Mouse (Mus musculus): ENCODE measurements around the gene Pdxdc1.

The Pdxdc1 gene

DNA sequence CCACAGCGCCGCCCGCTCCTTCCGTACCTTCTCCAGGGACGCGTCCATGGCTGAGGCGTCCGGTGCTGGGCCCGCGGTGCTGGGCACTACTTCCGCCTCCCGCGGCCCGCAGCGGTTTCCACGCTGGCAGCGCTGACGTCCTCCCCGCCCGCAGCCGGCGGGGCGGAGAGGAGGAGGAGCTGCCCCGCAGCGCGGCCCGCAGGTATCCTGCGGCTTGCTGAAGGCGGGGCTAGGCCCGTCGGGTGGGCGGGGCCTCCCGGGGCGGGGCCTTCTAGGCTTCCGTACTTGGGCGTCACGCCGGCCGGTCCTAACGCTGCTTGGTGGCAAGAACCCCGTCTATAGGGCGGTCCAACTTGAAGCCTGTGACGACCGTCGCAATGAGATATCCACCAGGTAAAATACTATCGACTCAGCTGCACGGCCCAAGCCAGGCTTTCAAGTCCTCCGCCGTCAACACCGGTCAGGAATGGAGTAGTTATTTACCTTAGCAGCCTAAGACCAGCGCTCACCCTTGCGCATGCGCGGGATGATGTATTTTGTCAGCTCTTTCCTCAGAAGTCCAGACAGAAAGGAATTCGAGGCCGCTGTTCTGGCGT lies at the start of gene Pdxdc1, which contains the start of gene Mpv17l:
Pdxdc1 (minus strand) TSS at position 244 of the 596 bp plus-strand sequence.
Mpv17l (plus strand) TSS at position 274 of the 596 bp plus-strand sequence.
- TF ChIP-seq NANOG (IDR thresholded peaks at IDR 0.05; ENCODE audit: borderline replicate concordance, low read length) (no peak), CTCF (conservative IDR thresholded peaks at IDR 0.05; ENCODE audit: low read length) (no peak), POU5F1 (IDR thresholded peaks at IDR 0.05; ENCODE audit: borderline replicate concordance, low read length) (no peak)
- peak within 1 kb of the TSS; percentile 99 for H3K4me3 ChIP-seq (replicated peaks; ENCODE audit: low read length)
- no peaks in the 10 kb centered on the region for H3K9me3 ChIP-seq (ENCODE audit: low read length)
- H3K36me3 ChIP-seq (ENCODE audit: insufficient read depth, low read length) = peaks cover 8% of the 10 kb centered on the region
- peaks cover 27% of the 10 kb centered on the region for H3K4me1 ChIP-seq (replicated peaks; ENCODE audit: low read depth, low read length)
- no peaks in the 10 kb centered on the region for H3K27me3 ChIP-seq (ENCODE audit: insufficient read depth, low read length)

DNA sequence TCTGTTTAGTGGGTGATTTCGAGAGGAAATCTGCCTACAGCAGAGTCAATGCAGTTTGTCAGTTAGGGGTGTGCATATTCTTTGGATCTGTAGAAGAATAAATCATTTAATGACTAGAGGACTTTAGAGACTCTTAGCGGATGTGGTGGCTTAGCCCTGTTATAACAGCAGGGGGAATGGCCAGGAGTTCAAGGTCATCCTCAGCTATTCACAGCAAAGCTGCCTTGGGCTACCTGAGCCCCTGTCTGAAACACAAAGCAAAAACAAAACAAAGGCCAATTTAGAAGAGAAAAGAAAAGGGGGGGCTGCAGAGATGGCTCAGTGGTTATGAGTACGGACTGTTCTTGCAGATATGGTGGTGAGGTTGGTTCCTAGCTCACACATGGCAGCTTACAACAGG lies 48.3 kb upstream of the Pdxdc1 start:
- H3K36me3 ChIP-seq (ENCODE audit: insufficient read depth, low read length) = peaks cover 18% of the 10 kb centered on the region
- peaks cover 33% of the 10 kb centered on the region for H3K9me3 ChIP-seq (ENCODE audit: low read length)
- no peaks in the 10 kb centered on the region for H3K27me3 ChIP-seq (ENCODE audit: insufficient read depth, low read length)
- no peak overlapping the region for H3K4me3 ChIP-seq (replicated peaks; ENCODE audit: low read length)
- peaks cover 9% of the 10 kb centered on the region; the same call in 1 of the 2 replicates for H3K4me1 ChIP-seq (replicated peaks; ENCODE audit: low read depth, low read length)
- no peak for TF ChIP-seq CTCF (conservative IDR thresholded peaks at IDR 0.05; ENCODE audit: low read length)
- TF ChIP-seq NANOG (IDR thresholded peaks at IDR 0.05; ENCODE audit: borderline replicate concordance, low read length) = peak; percentile 48; the same call in 1 of the 2 replicates

DNA sequence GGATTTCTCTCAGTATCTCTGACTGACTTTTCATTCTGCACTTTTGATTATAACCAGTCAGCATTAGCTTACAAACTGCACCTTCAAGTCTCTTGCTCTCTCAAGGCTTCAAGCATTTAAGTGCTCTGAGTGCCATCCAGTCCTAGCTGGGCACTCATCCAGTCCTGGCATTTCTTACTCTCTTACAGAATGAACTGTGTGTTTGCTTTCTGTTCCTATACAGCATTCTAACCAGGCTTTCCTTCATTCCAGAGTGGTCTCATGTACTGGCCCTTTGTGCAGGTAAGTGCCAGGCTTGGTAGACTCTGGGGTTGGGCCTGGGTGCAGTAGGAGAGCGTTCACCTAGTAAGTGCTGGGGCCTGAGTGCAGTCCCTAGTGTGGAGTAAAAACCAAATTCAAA lies 43.4 kb upstream of the Pdxdc1 start:
- peaks cover 28% of the 10 kb centered on the region for H3K9me3 ChIP-seq (ENCODE audit: low read length)
- H3K4me1 ChIP-seq (replicated peaks; ENCODE audit: low read depth, low read length) = peaks cover 26% of the 10 kb centered on the region
- H3K36me3 ChIP-seq (ENCODE audit: insufficient read depth, low read length) = peaks cover 23% of the 10 kb centered on the region
- H3K27me3 ChIP-seq (ENCODE audit: insufficient read depth, low read length) = peaks cover 8% of the 10 kb centered on the region
- H3K4me3 ChIP-seq (replicated peaks; ENCODE audit: low read length) = no peak overlapping the region
- no peak for TF ChIP-seq CTCF (conservative IDR thresholded peaks at IDR 0.05; ENCODE audit: low read length)
- no peak for TF ChIP-seq NANOG (IDR thresholded peaks at IDR 0.05; ENCODE audit: borderline replicate concordance, low read length)
- no peak for TF ChIP-seq POU5F1 (IDR thresholded peaks at IDR 0.05; ENCODE audit: borderline replicate concordance, low read length)

DNA sequence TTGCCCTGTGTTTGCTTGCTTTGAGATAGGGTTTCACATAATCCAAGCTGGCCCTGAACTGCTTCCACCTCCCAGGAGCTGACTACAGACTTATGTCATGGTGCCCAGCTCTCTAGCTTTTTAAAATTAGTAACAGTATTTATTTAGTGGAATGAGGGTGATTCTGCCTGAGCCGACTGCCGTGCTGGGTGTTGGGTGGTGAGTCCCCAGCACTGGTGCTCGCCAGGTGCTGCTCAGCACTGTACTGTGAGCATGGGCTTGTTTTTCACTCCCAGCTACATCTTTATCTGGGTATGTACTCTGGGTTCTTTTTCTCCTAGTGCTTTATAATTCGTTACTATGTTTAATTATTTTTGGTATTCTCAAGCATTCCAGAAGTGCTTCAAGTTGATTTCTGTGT lies 42.2 kb upstream of the Pdxdc1 start:
- Histone ChIP-seq H3K36me3 (ENCODE audit: insufficient read depth, low read length) (peaks cover 23% of the 10 kb centered on the region), H3K9me3 (ENCODE audit: low read length) (peaks cover 17% of the 10 kb centered on the region), H3K4me3 (replicated peaks; ENCODE audit: low read length) (no peak overlapping the region), H3K4me1 (replicated peaks; ENCODE audit: low read depth, low read length) (peaks cover 30% of the 10 kb centered on the region), H3K27me3 (ENCODE audit: insufficient read depth, low read length) (peaks cover 13% of the 10 kb centered on the region)
- TF ChIP-seq CTCF (conservative IDR thresholded peaks at IDR 0.05; ENCODE audit: low read length) (no peak), NANOG (IDR thresholded peaks at IDR 0.05; ENCODE audit: borderline replicate concordance, low read length) (no peak), POU5F1 (IDR thresholded peaks at IDR 0.05; ENCODE audit: borderline replicate concordance, low read length) (no peak)

DNA sequence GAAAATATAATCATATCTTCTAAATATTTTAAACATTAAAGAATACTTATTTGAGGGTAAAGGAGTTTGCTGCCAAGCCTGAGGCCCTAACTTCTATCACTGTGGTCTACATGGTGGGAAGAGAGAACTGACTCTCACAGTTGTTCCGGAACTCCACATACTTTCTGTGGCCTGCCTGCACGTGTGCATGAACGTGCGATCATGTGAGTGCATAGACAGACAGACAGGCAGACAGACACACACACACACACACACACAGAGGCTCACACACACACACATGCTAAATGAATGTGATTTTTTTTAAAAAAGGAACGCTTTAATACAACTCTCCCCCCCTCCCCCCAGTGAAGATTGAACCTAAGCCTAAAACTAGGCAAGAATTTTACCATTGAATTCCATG lies 41.8 kb upstream of the Pdxdc1 start:
- Histone ChIP-seq H3K4me1 (replicated peaks; ENCODE audit: low read depth, low read length) (peaks cover 33% of the 10 kb centered on the region), H3K27me3 (ENCODE audit: insufficient read depth, low read length) (peaks cover 13% of the 10 kb centered on the region), H3K4me3 (replicated peaks; ENCODE audit: low read length) (no peak overlapping the region), H3K9me3 (ENCODE audit: low read length) (peaks cover 13% of the 10 kb centered on the region), H3K36me3 (ENCODE audit: insufficient read depth, low read length) (peaks cover 23% of the 10 kb centered on the region)
- TF ChIP-seq NANOG (IDR thresholded peaks at IDR 0.05; ENCODE audit: borderline replicate concordance, low read length) (no peak), CTCF (conservative IDR thresholded peaks at IDR 0.05; ENCODE audit: low read length) (no peak)

DNA sequence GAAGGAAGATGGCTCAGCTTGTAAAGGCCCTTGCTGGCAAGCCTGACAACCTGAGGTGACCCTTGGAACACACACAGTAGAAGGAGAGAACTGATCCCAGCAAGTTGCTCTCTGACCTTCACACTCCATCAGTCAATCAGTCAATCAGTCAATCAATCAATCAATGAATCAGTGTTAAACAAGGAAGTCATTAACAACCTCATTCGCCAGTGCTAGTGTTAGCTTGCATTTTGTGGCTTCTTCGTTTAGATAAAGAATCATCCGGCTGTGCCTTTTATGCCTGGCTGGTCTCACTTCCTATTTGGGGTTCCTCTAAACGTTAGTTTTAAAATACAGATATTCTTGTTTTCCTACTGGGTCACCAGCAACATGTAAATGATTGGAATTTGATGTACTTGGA lies 41.2 kb upstream of the Pdxdc1 start:
- TF ChIP-seq CTCF (conservative IDR thresholded peaks at IDR 0.05; ENCODE audit: low read length) = no peak
- TF ChIP-seq NANOG (IDR thresholded peaks at IDR 0.05; ENCODE audit: borderline replicate concordance, low read length) = peak; percentile 79; the same call in 1 of the 2 replicates
- peaks cover 7% of the 10 kb centered on the region for H3K9me3 ChIP-seq (ENCODE audit: low read length)
- H3K27me3 ChIP-seq (ENCODE audit: insufficient read depth, low read length) = peaks cover 13% of the 10 kb centered on the region
- no peak overlapping the region for H3K4me3 ChIP-seq (replicated peaks; ENCODE audit: low read length)
- H3K4me1 ChIP-seq (replicated peaks; ENCODE audit: low read depth, low read length) = peaks cover 33% of the 10 kb centered on the region
- H3K36me3 ChIP-seq (ENCODE audit: insufficient read depth, low read length) = peaks cover 23% of the 10 kb centered on the region

DNA sequence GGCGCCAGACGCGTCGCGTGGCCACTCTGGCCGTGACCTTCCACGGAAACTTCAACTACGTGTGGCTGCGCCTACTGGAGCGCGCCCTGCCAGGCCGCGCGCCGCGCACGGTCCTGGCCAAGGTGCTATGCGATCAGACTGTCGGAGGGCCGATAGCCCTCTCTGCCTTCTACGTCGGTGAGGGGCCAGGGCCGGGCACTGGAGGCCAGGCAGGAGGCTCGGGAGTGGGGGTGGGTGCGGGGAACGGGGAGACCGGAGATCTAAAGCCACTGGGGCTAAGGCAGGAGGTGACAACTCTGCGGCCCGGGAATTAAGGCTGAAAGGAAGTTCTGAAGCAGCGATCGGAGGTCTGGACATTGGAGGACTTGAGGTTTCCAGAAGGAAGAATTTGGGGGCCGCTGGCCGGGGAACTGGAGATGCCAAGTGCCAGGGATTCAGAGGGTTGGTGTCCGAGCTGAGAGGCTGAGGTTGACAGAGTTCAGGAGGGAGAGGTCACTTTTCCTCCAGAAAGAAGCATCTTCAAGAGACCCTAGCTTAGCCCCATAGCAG lies 38.0 kb upstream of the Pdxdc1 start:
- Histone ChIP-seq H3K36me3 (ENCODE audit: insufficient read depth, low read length) (peaks cover 4% of the 10 kb centered on the region; the same call in 1 of the 2 replicates), H3K4me1 (replicated peaks; ENCODE audit: low read depth, low read length) (peaks cover 30% of the 10 kb centered on the region), H3K27me3 (ENCODE audit: insufficient read depth, low read length) (peaks cover 13% of the 10 kb centered on the region), H3K9me3 (ENCODE audit: low read length) (0 out of 2 replicates have a peak, but pooled peaks cover 4% of the 10 kb centered on the region), H3K4me3 (replicated peaks; ENCODE audit: low read length) (peak overlapping the region; percentile 90)
- TF ChIP-seq NANOG (IDR thresholded peaks at IDR 0.05; ENCODE audit: borderline replicate concordance, low read length) = no peak
- TF ChIP-seq POU5F1 (IDR thresholded peaks at IDR 0.05; ENCODE audit: borderline replicate concordance, low read length) = no peak
- TF ChIP-seq CTCF (conservative IDR thresholded peaks at IDR 0.05; ENCODE audit: low read length) = no peak

DNA sequence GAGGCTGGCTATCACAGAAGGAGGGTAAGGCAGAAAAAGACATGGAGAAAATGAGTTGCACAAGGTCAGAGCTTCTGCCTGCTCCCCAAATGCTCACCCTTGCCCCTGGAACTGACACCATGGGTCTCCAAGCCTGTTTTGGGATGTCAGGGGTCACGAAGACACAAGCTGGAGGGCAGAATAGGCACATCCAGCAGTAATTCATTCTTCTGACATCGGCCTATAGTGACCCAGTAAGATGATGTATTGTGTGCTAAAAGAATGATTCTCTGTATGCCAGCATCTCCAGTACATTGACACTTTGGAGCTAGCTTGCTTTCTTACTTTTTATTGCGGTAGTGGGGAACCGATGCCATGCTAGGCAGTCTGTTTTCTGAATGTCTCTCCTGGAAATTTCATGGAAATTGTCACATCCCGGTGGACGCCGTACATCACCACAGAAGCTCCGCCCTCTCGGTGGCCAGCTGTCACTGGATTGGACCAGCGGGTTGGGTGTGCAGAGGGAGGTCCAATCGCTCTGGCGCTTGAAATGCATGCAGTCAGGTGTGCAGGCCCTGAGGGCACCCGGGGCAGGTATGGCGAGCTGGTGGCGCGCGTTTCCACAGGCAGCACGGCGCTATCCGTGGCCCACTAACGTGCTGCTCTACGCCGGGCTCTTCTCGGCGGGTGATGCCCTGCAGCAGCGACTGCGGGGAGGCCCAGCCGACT lies 37.4 kb upstream of the Pdxdc1 start:
- TF ChIP-seq CTCF (conservative IDR thresholded peaks at IDR 0.05; ENCODE audit: low read length) (no peak), POU5F1 (IDR thresholded peaks at IDR 0.05; ENCODE audit: borderline replicate concordance, low read length) (no peak), NANOG (IDR thresholded peaks at IDR 0.05; ENCODE audit: borderline replicate concordance, low read length) (no peak)

More for the DNA sequence above, 37.4 kb upstream of the Pdxdc1 start:
- Histone ChIP-seq H3K36me3 (ENCODE audit: insufficient read depth, low read length) (peaks cover 4% of the 10 kb centered on the region; the same call in 1 of the 2 replicates), H3K4me3 (replicated peaks; ENCODE audit: low read length) (peak overlapping the region; percentile 90), H3K27me3 (ENCODE audit: insufficient read depth, low read length) (peaks cover 13% of the 10 kb centered on the region), H3K9me3 (ENCODE audit: low read length) (0 out of 2 replicates have a peak, but pooled peaks cover 4% of the 10 kb centered on the region), H3K4me1 (replicated peaks; ENCODE audit: low read depth, low read length) (peaks cover 30% of the 10 kb centered on the region)

All from E14TG2a.4 (cell line).